Mouse (Mus musculus) kidney, embryonic 14.5 days (tissue): ENCODE measurements at regions not wholly inside any gene's neighbourhood (a gene's known extent, or its start where the extent isn't known, plus 50 kb on each side); places are given as distances from the start of the nearest gene placed in this dataset.
"Not testable (repeated sequence)": the region's sequence is repeated elsewhere in the genome, so short reads cannot be mapped to it uniquely, and the experiment has no call there.

Experiments
- ATAC-seq: fragments of 200-750 bp; cut with Nextera tagmentation; 2 replicates; pipeline ENCODE4 v1.8.0; 2017; ENCODE audit warnings: moderate number of reproducible peaks, mild to moderate bottlenecking, moderate TSS enrichment, moderate library complexity; ENCODE audit not compliant: low FRiP score, low TSS enrichment
- H3K27ac ChIP-seq: fragments of 300-500 bp; sonication (generic); 2 replicates; pipeline ENCODE4 v1.5.1; 2014; ENCODE audit warnings: low read depth, mild to moderate bottlenecking, low read length, moderate library complexity, mixed read lengths
- H3K27me3 ChIP-seq: fragments of 300-500 bp; sonication (generic); 2 replicates; pipeline ENCODE4 v1.6.1; 2014; ENCODE audit warnings: mild to moderate bottlenecking, low read length; ENCODE audit not compliant: control insufficient read depth, insufficient read depth
- H3K36me3 ChIP-seq: fragments of 300-500 bp; sonication (generic); 2 replicates; pipeline ENCODE4 v1.6.1; 2014; ENCODE audit warnings: low read length, mixed read lengths; ENCODE audit not compliant: control insufficient read depth, insufficient read depth
- H3K4me1 ChIP-seq: fragments of 300-500 bp; sonication (generic); 2 replicates; pipeline ENCODE4 v1.6.1; 2014; ENCODE audit warnings: low read length, mixed read lengths; ENCODE audit not compliant: control insufficient read depth, insufficient read depth
- H3K4me2 ChIP-seq: fragments of 300-500 bp; sonication (generic); replicated peaks from 2 replicates; pipeline ENCODE4 v1.6.1; 2014; ENCODE audit warnings: low read depth, mild to moderate bottlenecking, low read length
- H3K4me3 ChIP-seq: fragments of 300-500 bp; sonication (generic); 2 replicates; pipeline ENCODE4 v1.5.1; 2014; ENCODE audit warnings: mild to moderate bottlenecking, low read length
- H3K9ac ChIP-seq: fragments of 300-500 bp; sonication (generic); 2 replicates; pipeline ENCODE4 v1.6.1; 2014; ENCODE audit warnings: low read depth, mild to moderate bottlenecking, low read length, moderate library complexity
- H3K9me3 ChIP-seq: fragments of 300-500 bp; sonication (generic); 2 replicates; pipeline ENCODE4 v1.6.1; 2016; ENCODE audit warnings: low read length; ENCODE audit not compliant: control insufficient read depth
- WGBS: fragments of 180-500 bp; shearing (Covaris S2); extraction: QIAGEN DNeasy Blood & Tissue Kit; methylation state at CpG from one replicate; pipeline ENCODE4 v1.1.7; 2014; 5-methylcytosine and 5-hydroxymethylcytosine counted together

DNA sequence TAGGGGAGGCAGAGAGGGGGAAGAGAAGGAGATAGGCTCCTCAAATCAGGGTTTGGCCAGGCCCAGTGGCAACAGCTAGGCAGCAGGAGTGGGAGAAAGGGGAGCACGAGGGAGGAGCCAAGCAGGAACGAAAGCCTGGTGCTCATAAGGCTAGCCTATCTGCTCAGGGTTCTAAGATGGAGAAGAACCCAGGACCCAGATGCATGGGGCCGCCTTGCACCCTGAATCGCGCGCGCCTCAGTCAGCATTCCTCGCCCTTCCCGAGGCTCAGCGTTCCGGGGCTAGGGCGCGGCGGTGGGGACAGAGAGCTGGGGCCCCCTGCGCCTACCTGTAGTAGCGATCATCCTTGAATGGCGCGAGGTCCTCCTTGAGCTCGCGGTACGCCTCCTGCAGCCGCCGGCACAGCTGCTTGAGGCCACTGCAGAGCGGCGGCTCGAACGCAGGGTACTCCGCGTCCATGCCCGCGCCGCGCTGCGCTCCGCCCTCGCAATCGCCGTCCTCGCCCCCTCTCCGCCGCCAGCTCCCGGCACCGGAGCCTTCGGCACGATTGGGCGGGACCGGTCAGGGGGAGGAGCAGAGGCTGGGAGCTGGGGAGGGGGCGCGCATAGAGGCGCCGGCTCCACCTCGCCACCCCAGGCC lies 60.1 kb downstream of the Dynlt1b start:
- H3K27ac ChIP-seq, H3K9ac ChIP-seq, H3K36me3 ChIP-seq, H3K4me1 ChIP-seq, H3K9me3 ChIP-seq, H3K27me3 ChIP-seq: not testable (repeated sequence)
- Histone ChIP-seq H3K4me2 (peak overlapping the region; percentile 36), H3K4me3 (peak overlapping the region; percentile 14; the same call in 1 of the 2 replicates)
- ATAC-seq = peak; percentile 71
- WGBS = 1% methylated on average over 20 of the region's 52 CpGs

DNA sequence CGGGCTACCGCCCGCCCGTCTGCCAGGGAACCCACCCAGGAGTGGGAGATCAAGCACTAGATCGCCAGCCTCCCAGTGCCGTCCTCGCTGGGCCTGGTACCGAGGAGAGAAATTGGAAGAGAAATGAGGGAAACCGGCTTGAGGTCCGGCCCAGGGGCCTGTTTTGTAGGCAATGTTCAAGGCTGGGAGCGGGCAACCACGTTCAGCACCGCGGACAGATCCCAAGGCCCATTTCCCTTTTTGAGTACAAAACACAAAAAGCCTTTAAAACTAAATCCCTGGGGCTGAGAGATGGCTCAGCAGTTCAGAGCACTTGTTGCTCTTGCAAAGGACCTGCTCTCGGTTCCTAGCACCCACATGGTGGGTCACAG lies 60.6 kb downstream of the Dynlt1b start:
- WGBS = no CpG with 5 or more reads among the region's 15 CpGs
- not testable (repeated sequence) for H3K4me2 ChIP-seq, H3K4me3 ChIP-seq, H3K27me3 ChIP-seq, H3K9me3 ChIP-seq, H3K4me1 ChIP-seq, H3K36me3 ChIP-seq, H3K27ac ChIP-seq, H3K9ac ChIP-seq
- ATAC-seq = peak; percentile 64; the same call in 1 of the 2 replicates

DNA sequence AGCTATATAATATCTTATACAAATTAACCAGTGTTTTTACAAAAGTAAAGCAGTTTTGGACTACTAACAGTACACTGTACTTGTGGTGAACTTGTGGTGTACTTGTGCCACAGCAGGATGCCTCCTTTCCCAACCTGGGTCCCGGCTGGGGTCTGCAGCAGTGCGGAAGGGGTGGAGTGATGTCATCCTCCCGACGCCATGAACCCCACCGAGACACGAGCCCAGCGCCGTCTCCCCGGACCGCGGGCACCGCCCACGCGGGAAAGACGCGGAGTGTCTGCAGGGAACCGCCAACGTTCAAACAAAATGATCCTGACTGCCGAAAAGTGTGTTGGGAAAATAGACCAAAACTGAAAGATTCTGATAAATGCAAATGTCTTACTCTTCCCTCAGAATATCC lies 62.6 kb downstream of the Dynlt1b start:
- WGBS = 29% methylated on average over 19 of the region's 19 CpGs
- H3K27ac ChIP-seq, H3K4me1 ChIP-seq, H3K27me3 ChIP-seq, ATAC-seq, H3K4me3 ChIP-seq, H3K9ac ChIP-seq, H3K9me3 ChIP-seq, H3K36me3 ChIP-seq: not testable (repeated sequence)
- H3K4me2 ChIP-seq = 0 out of 2 replicates have a peak overlapping the region, but pooled peaks have one; percentile 0

DNA sequence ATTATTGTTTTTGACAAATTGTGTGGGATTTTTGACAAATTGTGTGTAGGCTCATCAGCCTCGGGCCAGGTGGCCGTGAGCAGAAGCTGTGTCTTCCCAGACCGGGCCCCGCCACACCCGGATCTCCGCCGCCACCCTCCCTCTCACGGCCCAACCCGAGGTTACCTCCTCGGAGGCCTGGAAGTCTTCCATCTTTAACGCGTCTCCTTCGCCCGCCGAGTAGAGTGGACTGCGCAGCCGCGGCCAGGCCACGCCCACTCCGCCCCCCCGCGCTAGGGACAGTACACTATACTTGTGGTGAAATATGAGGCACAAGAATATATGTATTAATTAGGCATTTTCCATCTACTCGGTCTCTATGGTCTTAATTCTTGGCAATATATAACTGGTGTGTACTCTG lies 63.0 kb downstream of the Dynlt1b start:
- not testable (repeated sequence) for H3K9ac ChIP-seq, H3K9me3 ChIP-seq, ATAC-seq, H3K4me1 ChIP-seq, H3K36me3 ChIP-seq, H3K4me2 ChIP-seq, H3K4me3 ChIP-seq, H3K27me3 ChIP-seq, H3K27ac ChIP-seq
- WGBS = 42% methylated on average over 21 of the region's 23 CpGs

- WGBS = 90% methylated on average over 9 of the region's 9 CpGs
- H3K4me2 ChIP-seq, H3K9me3 ChIP-seq, ATAC-seq, H3K36me3 ChIP-seq, H3K27ac ChIP-seq, H3K27me3 ChIP-seq, H3K9ac ChIP-seq, H3K4me3 ChIP-seq, H3K4me1 ChIP-seq: not testable (repeated sequence)
These were observed 66.6 kb downstream of the Dynlt1b start for GRCm38 (mm10) chr17:6496491-6496890.

DNA sequence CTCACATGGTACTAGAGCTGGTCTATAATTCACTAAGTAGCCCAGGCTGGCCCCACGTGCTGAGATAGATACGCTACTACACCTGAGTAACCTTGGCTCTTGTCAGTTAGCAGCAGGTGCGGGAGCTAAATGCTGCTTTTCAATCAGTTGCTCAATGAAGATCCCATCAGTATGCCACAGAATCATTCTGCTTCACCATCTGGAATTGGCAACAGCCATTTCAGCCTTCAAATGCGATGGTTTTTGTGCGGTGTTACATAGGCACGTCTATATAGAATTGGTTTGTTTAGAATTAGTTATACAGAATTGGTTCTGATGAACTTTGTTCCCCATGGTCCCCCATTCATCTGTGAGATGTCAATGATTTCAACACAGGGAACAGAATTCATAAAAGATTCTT lies 72.8 kb downstream of the Dynlt1b start:
- H3K4me3 ChIP-seq, H3K4me1 ChIP-seq, H3K36me3 ChIP-seq, H3K9me3 ChIP-seq, ATAC-seq, H3K4me2 ChIP-seq, H3K9ac ChIP-seq, H3K27me3 ChIP-seq, H3K27ac ChIP-seq: not testable (repeated sequence)
- 94% methylated on average over 4 of the region's 6 CpGs for WGBS

- not testable (repeated sequence) for H3K9ac ChIP-seq, H3K9me3 ChIP-seq, ATAC-seq, H3K36me3 ChIP-seq, H3K4me1 ChIP-seq, H3K27ac ChIP-seq, H3K4me2 ChIP-seq, H3K27me3 ChIP-seq, H3K4me3 ChIP-seq
- WGBS = 86% methylated on average over 6 of the region's 6 CpGs
These were observed 76.0 kb downstream of the Dynlt1b start for GRCm38 (mm10) chr17:6505896-6506295.

GRCm38 (mm10) chr17:6515128-6515527 lies 85.2 kb downstream of the Dynlt1b start:
- not testable (repeated sequence) for H3K4me2 ChIP-seq, H3K4me3 ChIP-seq, H3K36me3 ChIP-seq, H3K9me3 ChIP-seq, H3K27ac ChIP-seq, H3K4me1 ChIP-seq, ATAC-seq, H3K9ac ChIP-seq, H3K27me3 ChIP-seq
- WGBS = 93% methylated on average over 5 of the region's 8 CpGs

DNA sequence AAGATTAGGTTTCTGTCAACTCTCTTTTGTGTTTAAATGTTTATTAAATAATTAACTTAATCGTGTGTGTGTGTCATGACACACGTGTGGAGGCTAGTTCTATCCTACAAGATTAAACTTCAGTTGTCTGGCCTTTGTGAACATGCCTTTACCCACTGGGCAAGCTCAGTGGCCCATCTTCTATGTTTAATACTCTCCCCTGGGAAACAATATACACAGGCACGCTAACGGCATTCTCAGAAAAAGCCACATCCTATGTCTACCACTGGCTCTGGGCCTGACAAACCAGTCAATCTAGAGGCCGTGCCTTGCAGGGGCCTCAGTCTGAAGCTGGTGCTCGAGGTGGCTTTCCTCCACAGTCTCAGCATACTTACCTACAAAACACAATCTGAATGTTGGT lies 82.4 kb upstream of the Dynlt1c start:
- H3K9me3 ChIP-seq, H3K4me1 ChIP-seq, H3K27ac ChIP-seq, H3K27me3 ChIP-seq, H3K36me3 ChIP-seq, H3K4me2 ChIP-seq, H3K4me3 ChIP-seq, ATAC-seq, H3K9ac ChIP-seq: not testable (repeated sequence)
- WGBS = 77% methylated on average over 5 of the region's 6 CpGs
